Mouse (Mus musculus) erythroblast, embryonic 14.5 days (primary cell): ENCODE data around the gene Fbxl17. TPM values are rescaled to one million over a fixed set of nuclear protein-coding genes. Genes with fewer than 3 reads are reported as not detected.

ENCODE experiments used
- H3K27me3 ChIP-seq: 2 replicates; pipeline ENCODE4 v1.6.1; 2012; ENCODE audit warnings: inconsistent platforms; ENCODE audit not compliant: control insufficient read depth
- H3K36me3 ChIP-seq: 2 replicates; pipeline ENCODE4 v1.6.1; 2012; ENCODE audit warnings: mild to moderate bottlenecking, inconsistent platforms; ENCODE audit not compliant: control insufficient read depth
- H3K4me1 ChIP-seq: 2 replicates; pipeline ENCODE4 v1.6.1; 2012; ENCODE audit warnings: inconsistent platforms; ENCODE audit not compliant: control insufficient read depth
- H3K4me3 ChIP-seq: replicated peaks from 2 replicates; pipeline ENCODE3; 2012; ENCODE audit warnings: moderate library complexity, mild to moderate bottlenecking, inconsistent platforms
- H3K9me3 ChIP-seq: 2 replicates; pipeline ENCODE4 v1.6.1; 2012; ENCODE audit warnings: low read length, inconsistent platforms, mixed read lengths; ENCODE audit not compliant: control insufficient read depth
- GATA1 ChIP-seq: IDR thresholded peaks from 2 replicates; pipeline ENCODE4 v1.6.1; 2012; ENCODE audit warnings: low read length, inconsistent platforms, mixed read lengths
- TAL1 ChIP-seq: IDR thresholded peaks from 3 replicates; pipeline ENCODE4 v1.6.1; 2012; ENCODE audit warnings: low read length, inconsistent platforms, mixed read lengths
- polyA plus RNA-seq: library from polyadenylated mRNA; stranded (reverse); fragments of >175 nt; gene quantifications from 2 replicates; pipeline ENCODE4 v1.2.3, GENCODE M21; 2012

Fbxl17 gene
- polyA plus RNA-seq, 1 experiment, result 0.48 TPM

GRCm38 (mm10) chr17:63208346-63208745 is 291.5 kb downstream of the Fbxl17 start:
- Histone ChIP-seq H3K4me1 (peaks cover 27% of the 10 kb centered on the region), H3K27me3 (no peaks in the 10 kb centered on the region), H3K9me3 (no peaks in the 10 kb centered on the region; the same call in 1 of the 2 replicates), H3K4me3 (no peak overlapping the region), H3K36me3 (peaks cover 2% of the 10 kb centered on the region; the same call in 1 of the 2 replicates)
- TF ChIP-seq TAL1, result no peak
- TF ChIP-seq GATA1, result no peak

DNA sequence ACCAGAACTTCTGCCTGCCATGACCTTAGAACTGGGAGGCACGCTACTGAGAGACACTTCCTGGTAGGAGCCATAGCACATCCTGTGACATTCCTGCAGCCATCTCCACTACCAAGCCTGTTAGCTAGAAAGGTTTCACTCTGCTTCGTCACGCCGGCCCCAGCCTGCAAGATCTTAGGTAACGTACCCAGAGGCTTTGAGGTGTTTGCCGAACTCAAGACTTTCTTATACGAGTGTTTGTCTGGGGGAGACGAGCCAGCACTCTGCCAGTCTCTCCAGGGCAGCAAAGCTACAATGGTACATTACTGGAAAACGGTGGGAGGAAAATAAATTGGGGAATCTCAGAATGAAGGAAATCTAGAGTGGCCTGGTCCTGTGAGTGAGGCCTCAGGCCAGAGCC is 292.1 kb downstream of the Fbxl17 start:
- no peak overlapping the region for H3K4me3 ChIP-seq
- TF ChIP-seq GATA1, result no peak
- TF ChIP-seq TAL1, result no peak

DNA sequence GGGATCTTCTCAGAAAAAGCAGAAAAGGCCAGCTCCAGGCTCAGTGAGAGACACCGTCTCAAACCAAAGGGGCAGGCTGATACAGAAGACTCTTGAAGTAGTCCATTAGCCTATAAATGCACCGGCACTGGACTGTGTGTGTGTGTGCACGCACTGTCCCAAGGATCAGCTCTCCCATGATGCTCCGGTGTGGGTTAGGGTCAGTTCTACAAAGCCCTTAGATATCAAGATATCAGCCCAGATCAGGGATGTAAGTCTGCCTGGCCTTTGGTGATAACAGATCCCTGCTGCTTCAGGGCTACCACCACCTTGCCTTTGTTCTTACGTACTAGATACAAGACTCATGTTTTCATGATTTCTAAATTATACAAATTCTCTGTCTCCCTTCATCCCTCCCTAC is 294.5 kb downstream of the Fbxl17 start:
- Histone ChIP-seq H3K9me3 (no peaks in the 10 kb centered on the region; the same call in 1 of the 2 replicates), H3K4me3 (no peak overlapping the region), H3K4me1 (peaks cover 32% of the 10 kb centered on the region), H3K36me3 (peaks cover 6% of the 10 kb centered on the region), H3K27me3 (no peaks in the 10 kb centered on the region)
- TF ChIP-seq GATA1 (no peak), TAL1 (no peak)

More for the DNA sequence above, 292.1 kb downstream of the Fbxl17 start:
- H3K9me3 ChIP-seq, result no peaks in the 10 kb centered on the region; the same call in 1 of the 2 replicates
- peaks cover 32% of the 10 kb centered on the region for H3K4me1 ChIP-seq
- no peaks in the 10 kb centered on the region for H3K27me3 ChIP-seq
- H3K36me3 ChIP-seq, result peaks cover 5% of the 10 kb centered on the region

DNA sequence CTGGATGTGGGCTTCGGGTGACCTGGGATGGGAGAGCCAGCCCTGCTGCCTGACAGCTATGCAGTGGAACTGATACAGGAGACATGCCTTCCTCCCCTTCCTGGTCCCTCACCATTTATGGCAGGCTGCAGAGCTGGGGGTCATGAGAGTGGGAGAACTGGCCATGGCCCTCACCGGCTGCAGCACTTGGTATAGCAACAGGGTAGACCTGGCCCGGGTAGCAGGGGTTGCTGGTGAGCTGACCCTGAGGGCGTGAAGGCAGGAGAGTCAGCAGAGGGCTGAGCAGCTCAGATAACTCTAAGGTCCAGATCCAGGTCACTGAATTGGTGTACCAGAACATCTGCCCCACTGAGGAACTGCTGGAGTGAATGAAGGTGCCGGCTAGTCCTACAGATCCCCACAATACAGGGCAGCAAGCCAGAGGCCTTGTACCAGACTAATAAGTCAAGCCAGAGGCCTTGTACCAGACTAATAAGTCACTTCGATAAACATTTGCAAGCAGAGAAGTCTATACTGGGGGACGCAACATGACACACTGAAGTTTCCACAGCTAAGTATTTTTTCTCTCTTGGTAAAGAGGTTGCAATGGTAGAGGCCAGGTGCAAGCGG is 296.1 kb downstream of the Fbxl17 start:
- no peak for TF ChIP-seq TAL1
- no peak for TF ChIP-seq GATA1
- H3K4me1 ChIP-seq, result peaks cover 32% of the 10 kb centered on the region

GRCm38 (mm10) chr17:63198703-63199102 is 301.1 kb downstream of the Fbxl17 start:
- Histone ChIP-seq H3K36me3 (peaks cover 4% of the 10 kb centered on the region), H3K4me3 (no peak overlapping the region), H3K9me3 (no peaks in the 10 kb centered on the region), H3K4me1 (peaks cover 27% of the 10 kb centered on the region), H3K27me3 (no peaks in the 10 kb centered on the region)
- no peak for TF ChIP-seq TAL1
- no peak for TF ChIP-seq GATA1

More for the DNA sequence above, 296.1 kb downstream of the Fbxl17 start:
- peaks cover 4% of the 10 kb centered on the region for H3K36me3 ChIP-seq
- no peaks in the 10 kb centered on the region for H3K9me3 ChIP-seq
- H3K27me3 ChIP-seq, result no peaks in the 10 kb centered on the region
- no peak overlapping the region for H3K4me3 ChIP-seq

GRCm38 (mm10) chr17:63195496-63195895 is 304.3 kb downstream of the Fbxl17 start:
- H3K36me3 ChIP-seq, result no peaks in the 10 kb centered on the region

GRCm38 (mm10) chr17:63193196-63193595 is 306.6 kb downstream of the Fbxl17 start:
- no peak for TF ChIP-seq TAL1
- TF ChIP-seq GATA1, result no peak
- Histone ChIP-seq H3K36me3 (no peaks in the 10 kb centered on the region), H3K27me3 (no peaks in the 10 kb centered on the region), H3K4me1 (peaks cover 37% of the 10 kb centered on the region), H3K9me3 (no peaks in the 10 kb centered on the region), H3K4me3 (peak overlapping the region; percentile 52)

More at GRCm38 (mm10) chr17:63195496-63195895, 304.3 kb downstream of the Fbxl17 start:
- H3K4me3 ChIP-seq, result no peak overlapping the region
- TF ChIP-seq TAL1 (no peak), GATA1 (no peak)
- H3K9me3 ChIP-seq, result no peaks in the 10 kb centered on the region
- peaks cover 29% of the 10 kb centered on the region for H3K4me1 ChIP-seq
- no peaks in the 10 kb centered on the region for H3K27me3 ChIP-seq

GRCm38 (mm10) chr17:63191345-63191744 is 308.5 kb downstream of the Fbxl17 start:
- peaks cover 37% of the 10 kb centered on the region for H3K4me1 ChIP-seq

DNA sequence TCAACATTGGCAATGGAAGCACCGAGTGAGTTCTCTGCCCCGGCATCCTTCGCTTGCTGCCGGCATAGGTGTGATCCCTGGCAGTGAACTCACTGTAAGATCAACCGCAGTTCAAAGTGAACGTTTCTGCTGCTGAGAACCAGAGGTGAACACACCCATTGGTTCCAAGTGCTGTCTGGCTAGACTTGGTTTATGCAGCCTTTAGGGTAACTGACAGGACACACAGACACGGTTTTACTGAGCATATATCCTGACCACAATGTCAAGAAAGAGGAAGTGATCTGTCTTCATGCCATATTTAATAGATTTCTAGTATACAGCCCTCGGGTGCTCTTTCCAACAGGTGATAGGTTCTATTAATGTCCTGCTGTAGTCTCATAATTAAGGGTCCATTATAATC is 310.5 kb downstream of the Fbxl17 start:
- Histone ChIP-seq H3K4me3 (no peak overlapping the region), H3K36me3 (no peaks in the 10 kb centered on the region), H3K27me3 (no peaks in the 10 kb centered on the region), H3K4me1 (peaks cover 31% of the 10 kb centered on the region), H3K9me3 (no peaks in the 10 kb centered on the region; the same call in 1 of the 2 replicates)
- TF ChIP-seq GATA1, result no peak
- TF ChIP-seq TAL1, result no peak

More at GRCm38 (mm10) chr17:63191345-63191744, 308.5 kb downstream of the Fbxl17 start:
- Histone ChIP-seq H3K9me3 (no peaks in the 10 kb centered on the region; the same call in 1 of the 2 replicates), H3K4me3 (no peak overlapping the region), H3K27me3 (no peaks in the 10 kb centered on the region), H3K36me3 (no peaks in the 10 kb centered on the region)
- TF ChIP-seq TAL1 (no peak), GATA1 (no peak)
